Mouse (Mus musculus): ENCODE data around the gene Nacc1. TPM values are rescaled to one million over a fixed set of nuclear protein-coding genes. Genes with fewer than 3 reads are reported as not detected.

The Nacc1 gene
- polyA plus RNA-seq, 1 experiment from 2014 or later = 13.0 TPM

GRCm38 (mm10) chr8:84704867-84705831 lies 17.5 kb upstream of the Nacc1 start:
- Histone ChIP-seq H3K27me3 (ENCODE audit: control insufficient read depth, insufficient read depth, low read depth, low read length) (peaks cover 38% of the 10 kb centered on the region), H3K4me2 (ENCODE audit: low read length) (peak overlapping the region; percentile 42), H3K9me3 (replicated peaks; ENCODE audit: control insufficient read depth, low read length, poor library complexity, severe bottlenecking) (no peaks in the 10 kb centered on the region), H3K27ac (ENCODE audit: low read length) (peak overlapping the region; percentile 68), H3K36me3 (ENCODE audit: control insufficient read depth, insufficient read depth, low read length) (no peaks in the 10 kb centered on the region), H3K9ac (ENCODE audit: low read depth, low read length) (peak overlapping the region; percentile 42), H3K4me3 (ENCODE audit: low read depth, low read length) (peak overlapping the region; percentile 18), H3K4me1 (ENCODE audit: control insufficient read depth, insufficient read depth, low read length) (peaks cover 24% of the 10 kb centered on the region)
- no peak for ATAC-seq
- 3% methylated on average over 59 of the region's 61 CpGs for WGBS

GRCm38 (mm10) chr8:84704356-84704755 lies 16.7 kb upstream of the Nacc1 start:
- 3% methylated on average over 16 of the region's 16 CpGs for WGBS
- no peak overlapping the region for H3K4me3 ChIP-seq (ENCODE audit: low read depth, low read length)
- H3K27me3 ChIP-seq (ENCODE audit: control insufficient read depth, insufficient read depth, low read depth, low read length) = peaks cover 38% of the 10 kb centered on the region
- ATAC-seq = no peak
- no peaks in the 10 kb centered on the region for H3K9me3 ChIP-seq (replicated peaks; ENCODE audit: control insufficient read depth, low read length, poor library complexity, severe bottlenecking)
- peaks cover 2% of the 10 kb centered on the region for H3K36me3 ChIP-seq (ENCODE audit: control insufficient read depth, insufficient read depth, low read length)
- no peak overlapping the region for H3K9ac ChIP-seq (ENCODE audit: low read depth, low read length)
- peak overlapping the region; percentile 24; the same call in 1 of the 2 replicates for H3K4me2 ChIP-seq (ENCODE audit: low read length)
- H3K27ac ChIP-seq (ENCODE audit: low read length) = peak overlapping the region; percentile 35; the same call in 1 of the 2 replicates
- peaks cover 20% of the 10 kb centered on the region for H3K4me1 ChIP-seq (ENCODE audit: control insufficient read depth, insufficient read depth, low read length)

GRCm38 (mm10) chr8:84703466-84704249 lies 16.0 kb upstream of the Nacc1 start:
- H3K9ac ChIP-seq (ENCODE audit: low read depth, low read length) = no peak overlapping the region
- H3K27me3 ChIP-seq (ENCODE audit: control insufficient read depth, insufficient read depth, low read depth, low read length) = peaks cover 38% of the 10 kb centered on the region
- H3K27ac ChIP-seq (ENCODE audit: low read length) = peak overlapping the region; percentile 35; the same call in 1 of the 2 replicates
- 12% methylated on average over 38 of the region's 38 CpGs for WGBS
- H3K4me3 ChIP-seq (ENCODE audit: low read depth, low read length) = no peak overlapping the region
- H3K4me1 ChIP-seq (ENCODE audit: control insufficient read depth, insufficient read depth, low read length) = peaks cover 20% of the 10 kb centered on the region
- H3K36me3 ChIP-seq (ENCODE audit: control insufficient read depth, insufficient read depth, low read length) = peaks cover 6% of the 10 kb centered on the region
- H3K4me2 ChIP-seq (ENCODE audit: low read length) = peak overlapping the region; percentile 24; the same call in 1 of the 2 replicates
- H3K9me3 ChIP-seq (replicated peaks; ENCODE audit: control insufficient read depth, low read length, poor library complexity, severe bottlenecking) = no peaks in the 10 kb centered on the region
- ATAC-seq = no peak

- no peak overlapping the region for H3K9ac ChIP-seq (ENCODE audit: low read depth, low read length)
- no peak overlapping the region for H3K27ac ChIP-seq (ENCODE audit: low read length)
- H3K27me3 ChIP-seq (ENCODE audit: control insufficient read depth, insufficient read depth, low read depth, low read length) = peaks cover 38% of the 10 kb centered on the region
- ATAC-seq = no peak
- no peak overlapping the region for H3K4me2 ChIP-seq (ENCODE audit: low read length)
- H3K4me1 ChIP-seq (ENCODE audit: control insufficient read depth, insufficient read depth, low read length) = peaks cover 17% of the 10 kb centered on the region
- H3K4me3 ChIP-seq (ENCODE audit: low read depth, low read length) = no peak overlapping the region
- peaks cover 8% of the 10 kb centered on the region for H3K36me3 ChIP-seq (ENCODE audit: control insufficient read depth, insufficient read depth, low read length)
- WGBS = 80% methylated on average over 6 of the region's 6 CpGs
- no peaks in the 10 kb centered on the region for H3K9me3 ChIP-seq (replicated peaks; ENCODE audit: control insufficient read depth, low read length, poor library complexity, severe bottlenecking)
Measured at GRCm38 (mm10) chr8:84702963-84703465, 15.4 kb upstream of the Nacc1 start.

- Histone ChIP-seq H3K36me3 (ENCODE audit: control insufficient read depth, insufficient read depth, low read length) (peaks cover 9% of the 10 kb centered on the region), H3K4me3 (ENCODE audit: low read depth, low read length) (no peak overlapping the region), H3K27me3 (ENCODE audit: control insufficient read depth, insufficient read depth, low read depth, low read length) (peaks cover 37% of the 10 kb centered on the region), H3K9ac (ENCODE audit: low read depth, low read length) (no peak overlapping the region), H3K27ac (ENCODE audit: low read length) (no peak overlapping the region), H3K4me1 (ENCODE audit: control insufficient read depth, insufficient read depth, low read length) (peaks cover 14% of the 10 kb centered on the region), H3K9me3 (replicated peaks; ENCODE audit: control insufficient read depth, low read length, poor library complexity, severe bottlenecking) (no peaks in the 10 kb centered on the region), H3K4me2 (ENCODE audit: low read length) (no peak overlapping the region)
- WGBS = 77% methylated on average over 9 of the region's 9 CpGs
- no peak for ATAC-seq
Measured at GRCm38 (mm10) chr8:84702561-84702960, 14.9 kb upstream of the Nacc1 start.

- H3K4me2 ChIP-seq (ENCODE audit: low read length) = peak within 1 kb of the TSS; percentile 2; the same call in 1 of the 2 replicates
- peak within 1 kb of the TSS; percentile 37 for H3K27ac ChIP-seq (ENCODE audit: low read length)
- H3K36me3 ChIP-seq (ENCODE audit: control insufficient read depth, insufficient read depth, low read length) = peaks cover 18% of the 10 kb centered on the region
- no peak within 1 kb of the TSS; the same call in 1 of the 2 replicates for H3K4me3 ChIP-seq (ENCODE audit: low read depth, low read length)
- no peaks in the 10 kb centered on the region for H3K9me3 ChIP-seq (replicated peaks; ENCODE audit: control insufficient read depth, low read length, poor library complexity, severe bottlenecking)
- 14% methylated on average over 34 of the region's 34 CpGs for WGBS
- ATAC-seq = no peak
- peaks cover 32% of the 10 kb centered on the region for H3K27me3 ChIP-seq (ENCODE audit: control insufficient read depth, insufficient read depth, low read depth, low read length)
- H3K9ac ChIP-seq (ENCODE audit: low read depth, low read length) = 0 out of 2 replicates have a peak within 1 kb of the TSS, but pooled peaks have one; percentile 16
- peaks cover 5% of the 10 kb centered on the region for H3K4me1 ChIP-seq (ENCODE audit: control insufficient read depth, insufficient read depth, low read length)
Measured at GRCm38 (mm10) chr8:84700941-84701911, 13.6 kb upstream of the Nacc1 start, which contains the start of gene Lyl1. Gene Lyl1, plus strand, starts transcription at chr8:84701457.

- no peak overlapping the region for H3K4me3 ChIP-seq (ENCODE audit: low read depth, low read length)
- H3K27ac ChIP-seq (ENCODE audit: low read length) = peak overlapping the region; percentile 4; the same call in 1 of the 2 replicates
- H3K36me3 ChIP-seq (ENCODE audit: control insufficient read depth, insufficient read depth, low read length) = peaks cover 18% of the 10 kb centered on the region
- H3K4me2 ChIP-seq (ENCODE audit: low read length) = no peak overlapping the region
- 79% methylated on average over 5 of the region's 5 CpGs for WGBS
- no peaks in the 10 kb centered on the region for H3K9me3 ChIP-seq (replicated peaks; ENCODE audit: control insufficient read depth, low read length, poor library complexity, severe bottlenecking)
- no peak overlapping the region for H3K9ac ChIP-seq (ENCODE audit: low read depth, low read length)
- H3K27me3 ChIP-seq (ENCODE audit: control insufficient read depth, insufficient read depth, low read depth, low read length) = peaks cover 32% of the 10 kb centered on the region
- no peak for ATAC-seq
- peaks cover 5% of the 10 kb centered on the region for H3K4me1 ChIP-seq (ENCODE audit: control insufficient read depth, insufficient read depth, low read length)
Measured at GRCm38 (mm10) chr8:84700526-84700925, 12.9 kb upstream of the Nacc1 start.

GRCm38 (mm10) chr8:84699861-84700322 lies 12.2 kb upstream of the Nacc1 start:
- peaks cover 28% of the 10 kb centered on the region for H3K27me3 ChIP-seq (ENCODE audit: control insufficient read depth, insufficient read depth, low read depth, low read length)
- 55% methylated on average over 7 of the region's 7 CpGs for whole genome bisulfite sequencing
- ATAC-seq = no peak
- no peaks in the 10 kb centered on the region for H3K9me3 ChIP-seq (replicated peaks; ENCODE audit: control insufficient read depth, low read length, poor library complexity, severe bottlenecking)
- peak overlapping the region; percentile 4; the same call in 1 of the 2 replicates for H3K27ac ChIP-seq (ENCODE audit: low read length)
- peaks cover 2% of the 10 kb centered on the region; the same call in 1 of the 2 replicates for H3K4me1 ChIP-seq (ENCODE audit: control insufficient read depth, insufficient read depth, low read length)
- peaks cover 18% of the 10 kb centered on the region for H3K36me3 ChIP-seq (ENCODE audit: control insufficient read depth, insufficient read depth, low read length)
- no peak overlapping the region for H3K9ac ChIP-seq (ENCODE audit: low read depth, low read length)
- no peak overlapping the region for H3K4me2 ChIP-seq (ENCODE audit: low read length)
- H3K4me3 ChIP-seq (ENCODE audit: low read depth, low read length) = no peak overlapping the region

Data from midbrain, embryonic 16.5 days (tissue).